Mouse (Mus musculus) left cerebral cortex, adult 2 months (tissue): Measurements from ENCODE around the gene 1700001O22Rik. TPM values are rescaled to one million over a fixed set of nuclear protein-coding genes. Genes with fewer than 3 reads are reported as not detected.
A peak's percentile ranks its signal among the peaks of the same experiment; 100 is the strongest.

Source experiments
- DNase-seq, 2 experiments: peaks; one replicate each; pipeline ENCODE4 v3.0.0; 2021 to 2022; ENCODE audit warnings: low spot score in 2 of 2, mixed read lengths in 1 of 2; ENCODE audit errors: extremely low spot score in 1 of 2
- H3K27ac ChIP-seq: fragments of 200-600 bp; 2 replicates; pipeline ENCODE4 v1.8.1; 2022
- H3K4me3 ChIP-seq: fragments of 200-600 bp; 2 replicates; pipeline ENCODE4 v1.8.1; 2022
- CTCF ChIP-seq: fragments of 200-600 bp; IDR thresholded peaks from 2 replicates; pipeline ENCODE4 v1.8.1; 2022; ENCODE audit warnings: antibody characterized with exemption, mild to moderate bottlenecking, moderate library complexity
- intact Hi-C: fragments of 180-260 bp; cut with DNase I; formaldehyde crosslinking; loops from one replicate; pipeline ENCODE4 v1.15.1; 2025
- long read RNA-seq, 2 experiments: library from polyadenylated mRNA; stranded (forward); transcript quantifications; one replicate each; pipeline ENCODE4 v2.0.0; 2021; ENCODE audit warnings: borderline mapping rate in 2 of 2
- total RNA-seq, 2 experiments: library from RNA; stranded (reverse); gene quantifications; 2 replicates each; pipeline ENCODE4 v1.2.3; 2021

1700001O22Rik gene
- 10 to 100 TPM in 1 of 2 experiments, 1 to 10 TPM in 1; 9.9 to 12.6 TPM for total RNA-seq
- long read RNA-seq, experiment 1, partial matches to known transcripts: 2 of 4 reads
- long read RNA-seq, experiment 1, other reads (novel, unspliced or antisense): 0 of 4 reads
- long read RNA-seq, experiment 2, partial matches to known transcripts: 2 of 9 reads
- long read RNA-seq, experiment 2, other reads (novel, unspliced or antisense): 3 of 9 reads

- intact Hi-C loops: no loop called here
- no peak within 1 kb of the TSS for H3K27ac ChIP-seq
- H3K4me3 ChIP-seq: no peak within 1 kb of the TSS
- TF ChIP-seq CTCF: no peak
- DNase-seq: no peak
Measured at GRCm38 (mm10) chr2:30803604-30804003, at the start of gene 1700001O22Rik. TSS of gene 1700001O22Rik (minus strand) at chr2:30803661.

- DNase-seq: no peak
- intact Hi-C loops: no loop called here
- TF ChIP-seq CTCF: no peak
- H3K4me3 ChIP-seq: no peak overlapping the region
- H3K27ac ChIP-seq: no peak overlapping the region
Measured at GRCm38 (mm10) chr2:30852771-30853313, 49.4 kb upstream of the 1700001O22Rik start.

GRCm38 (mm10) chr2:30850581-30850980 is 47.1 kb upstream of the 1700001O22Rik start:
- Histone ChIP-seq H3K27ac (no peak overlapping the region), H3K4me3 (no peak overlapping the region)
- DNase-seq: no peak
- TF ChIP-seq CTCF: no peak
- intact Hi-C loops: no loop called here

GRCm38 (mm10) chr2:30848184-30848583 is 44.7 kb upstream of the 1700001O22Rik start:
- no peak for DNase-seq
- TF ChIP-seq CTCF: no peak
- intact Hi-C loops: no loop called here
- no peak overlapping the region for H3K27ac ChIP-seq
- H3K4me3 ChIP-seq: no peak overlapping the region

GRCm38 (mm10) chr2:30846723-30847122 is 43.3 kb upstream of the 1700001O22Rik start:
- intact Hi-C loops: no loop called here
- H3K27ac ChIP-seq: no peak overlapping the region
- no peak for DNase-seq
- H3K4me3 ChIP-seq: no peak overlapping the region
- no peak for TF ChIP-seq CTCF

- intact Hi-C loops: no loop called here
- no peak overlapping the region for H3K27ac ChIP-seq
- no peak overlapping the region for H3K4me3 ChIP-seq
- DNase-seq: no peak
- no peak for TF ChIP-seq CTCF
Measured at GRCm38 (mm10) chr2:30846236-30846635, 42.8 kb upstream of the 1700001O22Rik start.

- no peak for DNase-seq
- TF ChIP-seq CTCF: no peak
- intact Hi-C loops: no loop called here
- Histone ChIP-seq H3K4me3 (peak overlapping the region; percentile 42), H3K27ac (no peak overlapping the region)
Measured at GRCm38 (mm10) chr2:30845152-30846070, 42.0 kb upstream of the 1700001O22Rik start.

GRCm38 (mm10) chr2:30842615-30843014 is 39.2 kb upstream of the 1700001O22Rik start:
- DNase-seq: no peak
- no peak overlapping the region for H3K4me3 ChIP-seq
- H3K27ac ChIP-seq: no peak overlapping the region
- intact Hi-C loops: no loop called here
- no peak; the same call in 1 of the 2 replicates for TF ChIP-seq CTCF

GRCm38 (mm10) chr2:30836238-30836990 is 33.0 kb upstream of the 1700001O22Rik start:
- intact Hi-C loops: no loop called here
- H3K27ac ChIP-seq: no peak overlapping the region

GRCm38 (mm10) chr2:30834373-30835022 is 31.0 kb upstream of the 1700001O22Rik start, which contains the start of gene Prrx2:
TSS of gene Prrx2 (plus strand) at chr2:30834972.
- intact Hi-C loops: loop anchor here (1.0 kb wide), 1 partner anchor 36 kb away; no protein-coding TSS in a partner anchor
- TF ChIP-seq CTCF: no peak
- no peak for DNase-seq
- no peak within 1 kb of the TSS for H3K27ac ChIP-seq
- H3K4me3 ChIP-seq: no peak within 1 kb of the TSS

More at GRCm38 (mm10) chr2:30836238-30836990, 33.0 kb upstream of the 1700001O22Rik start:
- H3K4me3 ChIP-seq: no peak overlapping the region
- no peak for TF ChIP-seq CTCF
- no peak for DNase-seq

GRCm38 (mm10) chr2:30833644-30834043 is 30.2 kb upstream of the 1700001O22Rik start:
- Histone ChIP-seq H3K4me3 (no peak overlapping the region), H3K27ac (no peak overlapping the region)
- DNase-seq: no peak
- TF ChIP-seq CTCF: no peak
- intact Hi-C loops: loop anchor here (1.0 kb wide), 1 partner anchor 37 kb away; no protein-coding TSS in a partner anchor
